Mouse (Mus musculus) lung, embryonic 14.5 days (tissue): ENCODE data around the gene Gipc2. TPM values are rescaled to one million over a fixed set of nuclear protein-coding genes. Genes with fewer than 3 reads are reported as not detected.

ENCODE experiments used
- ATAC-seq: fragments of 200-750 bp; cut with Nextera tagmentation; 2 replicates; pipeline ENCODE4 v1.8.0; 2017; ENCODE audit warnings: mild to moderate bottlenecking, moderate TSS enrichment, moderate library complexity; ENCODE audit not compliant: insufficient read depth
- DNase-seq: peaks from one replicate; pipeline ENCODE4 v3.0.0-alpha.2; 2015
- H3K27ac ChIP-seq: fragments of 300-500 bp; sonication (generic); 2 replicates; pipeline ENCODE4 v1.5.1; 2014; ENCODE audit warnings: low read depth, mild to moderate bottlenecking, moderate library complexity
- H3K27me3 ChIP-seq: fragments of 300-500 bp; sonication (generic); 2 replicates; pipeline ENCODE4 v1.6.1; 2014; ENCODE audit warnings: low read length, control low read depth; ENCODE audit not compliant: insufficient read depth
- H3K36me3 ChIP-seq: fragments of 300-500 bp; sonication (generic); 2 replicates; pipeline ENCODE4 v1.6.1; 2014; ENCODE audit warnings: control low read depth; ENCODE audit not compliant: insufficient read depth
- H3K4me1 ChIP-seq: fragments of 300-500 bp; sonication (generic); 2 replicates; pipeline ENCODE4 v1.6.1; 2014; ENCODE audit warnings: antibody characterized with exemption, control low read depth; ENCODE audit not compliant: insufficient read depth
- H3K4me2 ChIP-seq: fragments of 300-500 bp; sonication (generic); 2 replicates; pipeline ENCODE4 v1.6.1; 2014; ENCODE audit warnings: mild to moderate bottlenecking
- H3K4me3 ChIP-seq: fragments of 300-500 bp; sonication (generic); 2 replicates; pipeline ENCODE4 v1.5.1; 2014; ENCODE audit warnings: low read depth, low read length
- H3K9ac ChIP-seq: fragments of 300-500 bp; sonication (generic); 2 replicates; pipeline ENCODE4 v1.6.1; 2014
- H3K9me3 ChIP-seq: fragments of 300-500 bp; sonication (generic); 2 replicates; pipeline ENCODE4 v1.6.1; 2016; ENCODE audit warnings: low read depth, low read length, control low read depth
- CTCF ChIP-seq: IDR thresholded peaks from 2 replicates; pipeline ENCODE4 v1.5.1; 2016; ENCODE audit warnings: antibody characterized with exemption, low read depth
- WGBS: fragments of 180-500 bp; shearing (Covaris S2); extraction: QIAGEN DNeasy Blood & Tissue Kit; methylation state at CpG from one replicate; pipeline ENCODE4 v1.1.7; 2014; 5-methylcytosine and 5-hydroxymethylcytosine counted together
- polyA plus RNA-seq: library from polyadenylated mRNA; unstranded; fragments of >200 nt; fragmentation: Nextera tagmentation; extraction: Ambion mirVana; gene quantifications from 2 replicates; pipeline ENCODE4 v1.2.1, GENCODE M21; 2014

Gipc2 gene
- polyA plus RNA-seq, 1 experiment from 2014 or later, result 6.8 TPM

DNA sequence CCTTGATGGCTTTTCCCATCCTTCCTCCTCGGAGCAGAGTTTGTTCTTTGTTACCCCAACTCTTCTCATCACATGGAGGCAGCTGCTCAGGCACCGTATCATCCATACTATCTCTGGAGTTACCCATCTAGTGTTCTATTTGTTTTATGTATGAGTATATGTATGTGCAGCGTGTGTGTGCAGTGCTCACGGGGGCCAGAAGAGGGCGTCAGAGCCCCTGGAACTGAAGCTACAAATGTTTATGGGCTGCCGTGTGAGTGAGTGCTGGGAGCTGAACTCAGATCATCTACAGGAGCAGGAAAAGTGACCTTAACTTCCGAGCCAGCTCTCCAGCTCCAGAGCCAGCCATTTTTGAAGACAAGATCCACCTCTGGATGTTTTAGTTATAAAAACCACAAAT lies 64.6 kb downstream of the Gipc2 start:
- WGBS, result 91% methylated on average over 7 of the region's 7 CpGs
- Histone ChIP-seq H3K9me3 (no peaks in the 10 kb centered on the region), H3K27me3 (no peaks in the 10 kb centered on the region; the same call in 1 of the 2 replicates), H3K4me3 (no peak overlapping the region), H3K27ac (no peak overlapping the region), H3K4me1 (no peaks in the 10 kb centered on the region), H3K36me3 (no peaks in the 10 kb centered on the region), H3K4me2 (no peak overlapping the region), H3K9ac (no peak overlapping the region)
- TF ChIP-seq CTCF, result peak; percentile 12; the same call in 1 of the 2 replicates
- no peak for DNase-seq
- ATAC-seq, result no peak

DNA sequence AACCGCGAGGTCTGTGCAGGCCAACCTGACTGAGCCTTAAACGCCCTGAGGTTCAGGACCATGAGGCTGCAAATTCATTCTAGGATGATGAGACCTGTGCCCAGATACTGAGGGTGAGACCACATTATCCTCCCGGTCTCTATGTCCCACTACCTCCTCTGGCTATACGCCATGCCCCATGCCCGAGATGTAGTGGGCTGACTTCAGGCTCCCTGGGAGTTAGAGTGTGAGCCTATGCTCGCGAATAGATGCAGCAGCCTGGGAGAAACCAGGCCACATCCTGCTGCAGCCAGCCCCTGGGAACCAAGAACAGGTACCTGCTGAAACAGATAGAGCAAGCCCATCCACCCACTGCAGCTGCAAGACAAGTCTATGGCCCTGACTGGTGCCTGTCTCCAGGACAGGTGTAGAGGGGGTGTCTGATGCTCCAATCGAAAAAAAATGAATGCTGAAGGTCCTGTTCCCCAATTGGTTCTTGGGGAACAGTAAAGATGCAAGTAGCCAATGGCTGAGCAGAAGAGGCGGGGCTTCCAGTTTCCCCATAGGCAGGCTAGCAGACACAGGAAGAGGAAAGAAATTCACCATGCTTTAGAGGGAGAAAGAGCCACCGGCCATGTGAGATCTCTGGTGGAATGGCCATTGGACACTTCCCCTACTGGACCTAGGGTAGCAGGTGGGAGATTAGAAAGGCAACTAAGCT lies 65.8 kb downstream of the Gipc2 start:
- 41% methylated on average over 11 of the region's 11 CpGs for WGBS
- H3K4me2 ChIP-seq, result no peak overlapping the region

DNA sequence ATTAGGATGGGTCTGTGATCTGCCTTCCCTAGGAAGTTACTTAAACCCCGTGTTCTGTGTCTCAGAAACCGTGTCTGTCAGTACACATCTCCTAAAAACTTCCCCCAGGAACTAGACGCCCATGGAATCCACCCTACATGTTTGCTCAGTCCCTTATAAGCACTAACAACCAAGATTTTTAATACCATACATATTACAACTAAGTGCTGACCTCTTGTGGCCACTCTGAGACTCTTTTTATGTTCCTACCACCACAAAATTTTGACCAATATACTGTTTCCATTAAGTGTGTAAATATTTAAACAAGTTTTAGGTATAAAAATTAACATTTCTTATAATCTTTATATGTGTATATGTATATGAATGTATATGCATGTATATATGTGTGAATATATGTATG lies 71.0 kb downstream of the Gipc2 start:
- peak; percentile 84 for DNase-seq
- Histone ChIP-seq H3K27me3 (no peaks in the 10 kb centered on the region), H3K4me2 (no peak overlapping the region), H3K4me3 (no peak overlapping the region), H3K4me1 (no peaks in the 10 kb centered on the region), H3K9me3 (no peaks in the 10 kb centered on the region), H3K27ac (no peak overlapping the region), H3K36me3 (no peaks in the 10 kb centered on the region), H3K9ac (no peak overlapping the region)
- ATAC-seq, result 0 out of 2 replicates have a peak, but pooled peaks have one; percentile 44
- 2% methylated on average over 3 of the region's 3 CpGs for WGBS
- peak; percentile 65 for TF ChIP-seq CTCF

More for the DNA sequence above, 65.8 kb downstream of the Gipc2 start:
- DNase-seq (peak; percentile 14), ATAC-seq (0 out of 2 replicates have a peak, but pooled peaks have one; percentile 17)
- H3K4me3 ChIP-seq, result no peak overlapping the region
- H3K27me3 ChIP-seq, result no peaks in the 10 kb centered on the region
- no peak overlapping the region for H3K9ac ChIP-seq
- no peaks in the 10 kb centered on the region for H3K4me1 ChIP-seq
- H3K36me3 ChIP-seq, result no peaks in the 10 kb centered on the region
- no peak overlapping the region for H3K27ac ChIP-seq
- no peak for TF ChIP-seq CTCF
- no peaks in the 10 kb centered on the region for H3K9me3 ChIP-seq

DNA sequence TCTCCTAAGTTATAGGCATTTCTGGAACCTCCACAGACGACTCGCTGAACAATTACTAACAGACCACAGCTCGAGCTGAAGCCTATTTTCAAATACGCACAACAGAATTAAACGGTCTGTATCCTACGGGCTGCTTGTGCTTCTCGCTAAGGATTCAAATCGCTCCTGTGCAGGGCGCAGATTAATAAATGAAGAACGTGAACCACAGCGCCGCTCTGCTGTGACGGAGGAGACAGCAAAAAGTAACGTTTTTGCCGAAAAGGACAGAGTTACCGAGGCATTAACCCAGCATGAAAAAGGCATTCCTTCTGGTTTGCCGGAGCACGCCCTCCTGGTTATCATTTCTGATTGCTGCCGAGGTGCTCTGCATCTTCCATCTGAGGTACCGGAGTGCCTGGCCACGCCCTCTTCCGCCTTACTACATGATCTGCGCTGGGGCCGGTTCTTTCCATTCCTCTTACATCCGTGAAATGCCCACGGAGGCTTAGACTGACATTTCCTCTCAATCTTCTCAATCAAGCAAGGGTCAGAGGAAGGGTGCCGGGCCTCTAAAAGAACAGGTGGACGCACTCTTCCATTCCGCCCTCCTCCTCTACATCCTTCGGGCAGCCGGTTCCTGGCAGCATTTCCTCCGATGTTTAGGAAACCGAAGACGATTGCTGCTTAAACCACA lies 73.5 kb downstream of the Gipc2 start:
- no peak for ATAC-seq
- Histone ChIP-seq H3K9me3 (no peaks in the 10 kb centered on the region), H3K27ac (no peak overlapping the region), H3K4me1 (no peaks in the 10 kb centered on the region), H3K36me3 (no peaks in the 10 kb centered on the region), H3K4me3 (peak overlapping the region; percentile 30), H3K9ac (peak overlapping the region; percentile 17; the same call in 1 of the 2 replicates), H3K4me2 (peak overlapping the region; percentile 57), H3K27me3 (no peaks in the 10 kb centered on the region)
- DNase-seq, result peak; percentile 57
- WGBS, result 46% methylated on average over 34 of the region's 34 CpGs
- peak; percentile 42 for TF ChIP-seq CTCF

DNA sequence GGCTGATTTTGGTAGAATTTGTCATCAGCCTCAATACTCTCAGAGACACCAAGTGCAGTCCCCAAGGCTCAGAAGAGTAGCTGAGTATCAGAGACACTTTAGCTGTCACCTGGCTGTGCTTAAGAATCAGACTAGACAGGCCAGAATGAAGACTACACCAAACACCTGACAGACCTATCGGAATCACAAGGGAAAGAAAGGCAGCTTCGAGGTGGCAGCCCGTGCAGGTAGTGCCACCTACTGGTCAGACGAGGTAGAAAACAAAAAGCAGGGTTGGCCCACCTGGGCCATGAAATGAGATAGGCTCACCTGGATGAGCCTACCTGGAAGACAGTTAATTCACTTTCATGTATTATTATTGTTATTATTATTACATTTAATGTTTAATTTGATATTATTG lies 76.9 kb downstream of the Gipc2 start:
- H3K27me3 ChIP-seq, result no peaks in the 10 kb centered on the region
- no peaks in the 10 kb centered on the region for H3K36me3 ChIP-seq
- peak; percentile 76 for DNase-seq
- no peak for ATAC-seq
- 3% methylated on average over 4 of the region's 4 CpGs for WGBS
- H3K4me3 ChIP-seq, result no peak overlapping the region
- no peaks in the 10 kb centered on the region for H3K4me1 ChIP-seq
- TF ChIP-seq CTCF, result peak; percentile 94
- no peaks in the 10 kb centered on the region for H3K9me3 ChIP-seq
- no peak overlapping the region for H3K27ac ChIP-seq
- no peak overlapping the region for H3K4me2 ChIP-seq
- no peak overlapping the region for H3K9ac ChIP-seq

DNA sequence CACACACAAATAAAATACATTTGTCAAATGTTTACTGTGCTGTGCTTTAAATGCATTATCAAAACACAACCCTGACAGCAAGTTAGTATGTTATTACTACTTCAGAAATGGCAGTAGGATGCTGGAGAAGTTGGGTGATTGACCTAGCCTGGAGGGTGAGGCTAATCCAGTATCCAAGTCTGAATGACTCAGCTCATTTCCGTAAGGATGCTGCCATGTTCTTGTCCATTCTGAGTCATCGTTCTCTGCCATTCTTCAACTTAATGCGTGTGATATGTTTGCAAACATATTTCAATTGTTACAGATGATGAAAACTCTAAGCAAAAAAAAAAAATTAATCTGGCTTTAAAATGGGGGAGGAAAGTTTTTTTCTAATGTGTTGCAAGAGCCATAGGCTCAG lies 84.6 kb downstream of the Gipc2 start:
- ATAC-seq (no peak), DNase-seq (no peak)
- Histone ChIP-seq H3K4me3 (no peak overlapping the region), H3K4me1 (no peaks in the 10 kb centered on the region), H3K9me3 (no peaks in the 10 kb centered on the region), H3K36me3 (no peaks in the 10 kb centered on the region), H3K27me3 (no peaks in the 10 kb centered on the region), H3K9ac (no peak overlapping the region), H3K27ac (no peak overlapping the region), H3K4me2 (no peak overlapping the region)
- 76% methylated on average over 3 of the region's 3 CpGs for WGBS
- no peak for TF ChIP-seq CTCF

DNA sequence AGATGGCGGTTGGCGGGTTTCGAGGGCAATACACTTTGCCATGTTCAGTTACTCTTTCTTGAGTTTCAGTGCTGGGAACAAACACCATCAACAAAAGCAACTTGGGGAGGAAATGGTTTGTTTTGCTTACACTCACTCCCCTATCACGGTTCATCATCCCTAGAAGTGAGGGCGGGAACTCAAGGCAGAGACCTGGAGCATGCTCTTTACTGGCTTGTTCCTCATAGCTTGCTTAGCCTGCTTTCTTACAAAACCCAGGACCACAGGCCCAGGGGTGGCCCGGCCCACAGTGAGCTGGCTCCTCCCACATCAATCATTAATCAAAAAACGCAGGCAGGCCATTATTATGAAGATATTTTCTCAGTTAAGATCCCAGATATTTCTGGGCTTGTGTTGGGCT lies 89.9 kb downstream of the Gipc2 start:
- Histone ChIP-seq H3K27me3 (no peaks in the 10 kb centered on the region), H3K9ac (no peak overlapping the region), H3K4me1 (0 out of 2 replicates have a peak, but pooled peaks cover 6% of the 10 kb centered on the region), H3K4me3 (no peak overlapping the region), H3K9me3 (no peaks in the 10 kb centered on the region), H3K36me3 (no peaks in the 10 kb centered on the region), H3K4me2 (no peak overlapping the region), H3K27ac (0 out of 2 replicates have a peak overlapping the region, but pooled peaks have one; percentile 20)
- no peak for TF ChIP-seq CTCF
- 74% methylated on average over 7 of the region's 7 CpGs for WGBS
- 0 out of 2 replicates have a peak, but pooled peaks have one; percentile 52 for ATAC-seq
- DNase-seq, result peak; percentile 15
